Mouse (Mus musculus): ENCODE data around the gene Ahsg. TPM values are rescaled to one million over a fixed set of nuclear protein-coding genes. Genes with fewer than 3 reads are reported as not detected.

Ahsg gene
- 0.12 and 0.36 TPM in 2 replicates for polyA plus RNA-seq (2015; fragmentation: Nextera tagmentation; extraction: Ambion mirVana)

- Histone ChIP-seq H3K9ac (no peak within 1 kb of the TSS), H3K4me3 (no peak within 1 kb of the TSS), H3K4me2 (no peak within 1 kb of the TSS), H3K27ac (replicated peaks) (no peak within 1 kb of the TSS), H3K9me3 (no peaks in the 10 kb centered on the region), H3K36me3 (no peaks in the 10 kb centered on the region), H3K27me3 (no peaks in the 10 kb centered on the region), H3K4me1 (replicated peaks) (no peaks in the 10 kb centered on the region)
- 85% methylated on average over 11 of the region's 11 CpGs for WGBS
- ATAC-seq (ENCODE audit: low FRiP score, low read depth), result no peak
These were observed at the start of gene Ahsg for GRCm38 (mm10) chr16:22890683-22891510. Gene Ahsg, plus strand, starts transcription at chr16:22891277.

DNA sequence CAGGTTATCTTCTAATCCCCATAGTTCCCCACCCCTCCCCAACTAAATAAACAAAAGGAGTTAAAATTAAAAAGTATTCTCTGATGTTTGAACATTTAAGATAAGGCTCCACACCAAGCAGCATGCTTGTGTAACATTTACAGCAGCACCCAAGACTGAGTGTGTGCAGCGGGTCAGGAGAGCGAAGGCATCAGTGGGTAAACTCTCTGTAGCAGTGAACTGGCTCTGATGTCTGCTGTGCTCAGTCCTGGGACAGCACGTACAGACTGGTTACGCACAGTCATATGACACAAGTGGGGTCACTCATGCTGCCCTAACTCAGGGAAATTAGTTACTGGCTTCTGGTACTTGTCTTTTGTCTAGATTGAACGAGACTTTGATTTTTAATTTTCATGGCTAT lies 48.2 kb upstream of the Ahsg start:
- no peaks in the 10 kb centered on the region for H3K9me3 ChIP-seq
- no peak overlapping the region for H3K9ac ChIP-seq
- H3K27me3 ChIP-seq, result no peaks in the 10 kb centered on the region
- no peak overlapping the region for H3K27ac ChIP-seq (replicated peaks)
- peaks cover 10% of the 10 kb centered on the region for H3K4me1 ChIP-seq (replicated peaks)
- H3K36me3 ChIP-seq, result 0 out of 2 replicates have a peak, but pooled peaks cover 3% of the 10 kb centered on the region
- 98% methylated on average over 5 of the region's 5 CpGs for WGBS
- no peak overlapping the region for H3K4me2 ChIP-seq
- H3K4me3 ChIP-seq, result no peak overlapping the region
- no peak for ATAC-seq (ENCODE audit: low FRiP score, low read depth)

- Histone ChIP-seq H3K27me3 (no peaks in the 10 kb centered on the region), H3K27ac (replicated peaks) (peak overlapping the region; percentile 67), H3K4me2 (peak overlapping the region; percentile 94), H3K4me1 (replicated peaks) (peaks cover 10% of the 10 kb centered on the region), H3K4me3 (peak overlapping the region; percentile 61), H3K36me3 (no peaks in the 10 kb centered on the region), H3K9ac (peak overlapping the region; percentile 76), H3K9me3 (no peaks in the 10 kb centered on the region)
- ATAC-seq (ENCODE audit: low FRiP score, low read depth), result peak; percentile 97
- 5% methylated on average over 26 of the region's 26 CpGs for WGBS
These were observed 46.8 kb upstream of the Ahsg start for GRCm38 (mm10) chr16:22844061-22844801.

DNA sequence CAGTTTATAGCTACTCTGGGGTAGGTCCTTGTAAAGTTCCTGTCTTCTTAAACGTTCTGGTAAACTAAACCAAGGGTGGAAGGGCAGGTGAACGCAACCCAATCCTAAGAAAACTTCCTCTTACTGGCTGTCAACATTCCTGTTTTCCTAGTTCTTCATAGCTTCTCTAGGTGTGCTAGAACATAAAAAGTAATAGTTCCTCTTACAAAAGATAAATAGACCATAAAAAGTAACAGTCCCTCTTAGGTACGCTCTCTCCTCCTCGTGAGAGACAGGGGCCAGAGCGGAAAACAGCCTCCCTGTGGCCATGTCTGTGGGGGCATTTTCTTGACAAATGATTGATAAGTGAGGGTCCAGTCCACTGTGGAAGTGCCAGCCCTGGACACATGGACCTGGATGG lies 46.2 kb upstream of the Ahsg start:
- H3K36me3 ChIP-seq, result no peaks in the 10 kb centered on the region
- 67% methylated on average over 5 of the region's 5 CpGs for WGBS
- no peaks in the 10 kb centered on the region for H3K9me3 ChIP-seq
- peaks cover 10% of the 10 kb centered on the region for H3K4me1 ChIP-seq (replicated peaks)
- H3K4me3 ChIP-seq, result peak overlapping the region; percentile 61
- H3K27ac ChIP-seq (replicated peaks), result peak overlapping the region; percentile 67; the same call in 1 of the 2 replicates
- H3K27me3 ChIP-seq, result no peaks in the 10 kb centered on the region
- H3K4me2 ChIP-seq, result peak overlapping the region; percentile 94
- ATAC-seq (ENCODE audit: low FRiP score, low read depth), result no peak
- peak overlapping the region; percentile 76 for H3K9ac ChIP-seq

- WGBS, result 87% methylated on average over 4 of the region's 4 CpGs
- H3K4me1 ChIP-seq (replicated peaks), result peaks cover 10% of the 10 kb centered on the region
- H3K27ac ChIP-seq (replicated peaks), result no peak overlapping the region
These were observed 45.6 kb upstream of the Ahsg start for GRCm38 (mm10) chr16:22845481-22845880.

DNA sequence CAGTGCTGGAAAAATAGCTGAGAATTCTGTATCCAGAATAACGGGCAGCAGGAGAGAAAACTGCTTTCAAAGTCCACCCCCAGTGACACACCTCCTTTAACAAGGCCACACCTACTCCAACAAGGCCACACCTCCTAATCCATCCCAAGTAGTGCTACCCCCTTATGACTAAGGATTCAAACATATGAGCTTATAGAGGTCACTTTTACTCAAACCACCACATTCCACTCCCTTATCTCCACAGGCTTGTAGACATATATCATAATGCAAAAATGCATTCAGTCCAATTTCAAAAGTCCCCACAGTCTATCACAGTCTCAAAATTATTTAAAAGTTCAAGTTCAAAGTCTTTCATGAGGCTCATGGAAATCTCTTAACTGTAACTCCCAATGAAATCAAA lies 43.4 kb upstream of the Ahsg start:
- no peaks in the 10 kb centered on the region for H3K36me3 ChIP-seq
- no peak overlapping the region for H3K4me3 ChIP-seq
- no peaks in the 10 kb centered on the region for H3K27me3 ChIP-seq
- 89% methylated on average over 1 of the region's 1 CpGs for WGBS
- H3K4me1 ChIP-seq (replicated peaks), result peaks cover 10% of the 10 kb centered on the region
- ATAC-seq (ENCODE audit: low FRiP score, low read depth), result no peak
- H3K9ac ChIP-seq, result no peak overlapping the region
- H3K4me2 ChIP-seq, result no peak overlapping the region
- no peaks in the 10 kb centered on the region for H3K9me3 ChIP-seq
- no peak overlapping the region for H3K27ac ChIP-seq (replicated peaks)

More at GRCm38 (mm10) chr16:22845481-22845880, 45.6 kb upstream of the Ahsg start:
- no peaks in the 10 kb centered on the region for H3K9me3 ChIP-seq
- ATAC-seq (ENCODE audit: low FRiP score, low read depth), result no peak
- H3K4me2 ChIP-seq, result no peak overlapping the region
- H3K36me3 ChIP-seq, result no peaks in the 10 kb centered on the region
- no peak overlapping the region for H3K4me3 ChIP-seq
- H3K9ac ChIP-seq, result no peak overlapping the region
- no peaks in the 10 kb centered on the region for H3K27me3 ChIP-seq

GRCm38 (mm10) chr16:22848331-22848730 lies 42.7 kb upstream of the Ahsg start:
- peaks cover 10% of the 10 kb centered on the region for H3K4me1 ChIP-seq (replicated peaks)
- H3K9me3 ChIP-seq, result no peaks in the 10 kb centered on the region
- H3K27me3 ChIP-seq, result no peaks in the 10 kb centered on the region
- WGBS, result 96% methylated on average over 1 of the region's 1 CpGs
- H3K9ac ChIP-seq, result no peak overlapping the region
- no peak overlapping the region for H3K4me2 ChIP-seq
- H3K36me3 ChIP-seq, result no peaks in the 10 kb centered on the region
- H3K27ac ChIP-seq (replicated peaks), result no peak overlapping the region
- no peak overlapping the region for H3K4me3 ChIP-seq
- no peak for ATAC-seq (ENCODE audit: low FRiP score, low read depth)

DNA sequence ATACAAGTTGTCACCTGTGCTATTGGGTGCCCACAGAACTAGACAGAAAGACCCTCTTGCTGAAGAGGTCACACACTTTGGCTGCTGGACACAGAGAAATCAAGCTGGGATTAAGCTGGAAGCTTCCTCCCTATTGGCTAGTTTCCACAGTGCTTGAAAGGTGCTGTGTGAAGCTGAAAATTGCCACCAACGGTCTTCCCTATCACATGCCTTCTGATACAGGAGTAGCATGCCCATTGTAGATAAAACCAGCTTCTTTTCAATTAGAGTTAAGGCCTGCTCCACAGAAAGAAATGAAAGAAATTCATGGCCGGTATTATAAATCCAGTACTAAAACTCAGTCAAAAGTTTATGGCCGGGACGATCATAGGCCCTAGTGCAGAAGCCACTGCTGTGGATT lies 38.4 kb upstream of the Ahsg start:
- no peak overlapping the region for H3K4me2 ChIP-seq
- H3K36me3 ChIP-seq, result no peaks in the 10 kb centered on the region
- H3K4me3 ChIP-seq, result no peak overlapping the region
- WGBS, result 97% methylated on average over 4 of the region's 4 CpGs
- ATAC-seq (ENCODE audit: low FRiP score, low read depth), result no peak
- peaks cover 13% of the 10 kb centered on the region for H3K4me1 ChIP-seq (replicated peaks)
- no peaks in the 10 kb centered on the region for H3K27me3 ChIP-seq
- H3K9me3 ChIP-seq, result no peaks in the 10 kb centered on the region
- H3K9ac ChIP-seq, result no peak overlapping the region
- H3K27ac ChIP-seq (replicated peaks), result no peak overlapping the region

- H3K27me3 ChIP-seq, result no peaks in the 10 kb centered on the region
- peak overlapping the region; percentile 77 for H3K27ac ChIP-seq (replicated peaks)
- H3K4me2 ChIP-seq, result peak overlapping the region; percentile 76
- H3K9ac ChIP-seq, result peak overlapping the region; percentile 62
- H3K4me1 ChIP-seq (replicated peaks), result peaks cover 20% of the 10 kb centered on the region
- 0 out of 2 replicates have a peak, but pooled peaks cover 5% of the 10 kb centered on the region for H3K36me3 ChIP-seq
- ATAC-seq (ENCODE audit: low FRiP score, low read depth), result no peak
- no peaks in the 10 kb centered on the region for H3K9me3 ChIP-seq
- WGBS, result 21% methylated on average over 9 of the region's 9 CpGs
- peak overlapping the region; percentile 89 for H3K4me3 ChIP-seq
These were observed 34.3 kb upstream of the Ahsg start for GRCm38 (mm10) chr16:22856773-22857172.

- Histone ChIP-seq H3K9ac (peak within 1 kb of the TSS; percentile 82), H3K27me3 (no peaks in the 10 kb centered on the region), H3K4me1 (replicated peaks) (peaks cover 20% of the 10 kb centered on the region), H3K36me3 (peaks cover 8% of the 10 kb centered on the region; the same call in 1 of the 2 replicates), H3K27ac (replicated peaks) (peak within 1 kb of the TSS; percentile 77), H3K4me3 (peak within 1 kb of the TSS; percentile 89), H3K4me2 (peak within 1 kb of the TSS; percentile 83), H3K9me3 (no peaks in the 10 kb centered on the region)
- peak; percentile 99 for ATAC-seq (ENCODE audit: low FRiP score, low read depth)
- WGBS, result under 1% methylated on average over 62 of the region's 62 CpGs
These were observed 33.5 kb upstream of the Ahsg start, which contains the start of the genes Tbccd1 and Dnajb11 for GRCm38 (mm10) chr16:22857431-22858113. Gene Tbccd1, minus strand, starts transcription at chr16:22857669. Gene Dnajb11, plus strand, starts transcription at chr16:22857845.

DNA sequence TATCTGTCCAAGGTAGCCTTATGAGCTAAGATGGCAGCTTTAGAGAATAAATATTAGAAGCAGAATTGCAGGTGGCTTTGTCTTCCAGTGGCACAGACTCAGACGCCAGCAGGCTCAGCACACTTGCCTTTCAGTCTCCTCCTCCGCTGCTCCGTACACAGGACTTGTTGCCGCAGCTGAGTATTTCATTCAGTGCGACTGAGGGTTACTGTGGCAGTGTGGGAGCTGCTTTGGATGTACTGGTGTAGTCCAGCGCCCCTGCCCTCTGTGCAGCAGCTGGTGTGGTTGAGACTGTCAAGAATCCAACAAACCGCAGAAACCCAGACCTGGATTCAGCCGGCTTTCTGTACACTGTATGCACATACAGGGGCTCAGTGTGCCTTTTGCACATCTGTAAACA lies 18.7 kb upstream of the Ahsg start:
- Histone ChIP-seq H3K27ac (replicated peaks) (no peak overlapping the region), H3K4me3 (no peak overlapping the region), H3K4me2 (no peak overlapping the region), H3K27me3 (no peaks in the 10 kb centered on the region), H3K36me3 (peaks cover 58% of the 10 kb centered on the region), H3K9ac (no peak overlapping the region), H3K4me1 (replicated peaks) (no peaks in the 10 kb centered on the region), H3K9me3 (no peaks in the 10 kb centered on the region)
- WGBS, result 86% methylated on average over 8 of the region's 8 CpGs
- no peak for ATAC-seq (ENCODE audit: low FRiP score, low read depth)

Measured in hindbrain, embryonic 15.5 days (tissue).